Mouse (Mus musculus) urinary bladder, postnatal 25 days (tissue): Measurements from ENCODE around the gene Susd5.
"Not testable (repeated sequence)": the region's sequence is repeated elsewhere in the genome, so short reads cannot be mapped to it uniquely, and the experiment has no call there.

Experiments used
- DNase-seq: peaks from one replicate; pipeline ENCODE4 v3.0.0; 2022; ENCODE audit warnings: low spot score

Gene Susd5

DNA sequence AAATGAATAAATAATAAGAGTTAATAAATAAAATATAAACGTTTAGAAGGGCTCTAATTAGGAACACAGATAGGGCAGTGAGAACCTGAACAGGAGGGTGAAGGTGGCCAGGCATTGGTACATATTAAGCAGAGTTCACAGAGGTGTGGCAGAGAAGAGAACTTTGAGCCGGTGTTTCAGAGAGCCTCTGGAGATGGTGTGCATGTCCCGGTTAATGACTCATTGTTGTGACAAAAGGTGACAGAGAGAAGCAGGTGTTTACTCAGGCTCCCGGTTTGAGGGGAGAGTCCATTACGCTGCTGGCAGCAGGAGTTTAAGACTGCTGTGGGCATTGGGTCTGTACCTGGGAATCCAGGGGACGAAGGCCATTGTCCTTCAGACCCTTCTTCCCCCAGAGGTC lies 12.4 kb downstream of the Susd5 start:
- DNase-seq = no peak

DNA sequence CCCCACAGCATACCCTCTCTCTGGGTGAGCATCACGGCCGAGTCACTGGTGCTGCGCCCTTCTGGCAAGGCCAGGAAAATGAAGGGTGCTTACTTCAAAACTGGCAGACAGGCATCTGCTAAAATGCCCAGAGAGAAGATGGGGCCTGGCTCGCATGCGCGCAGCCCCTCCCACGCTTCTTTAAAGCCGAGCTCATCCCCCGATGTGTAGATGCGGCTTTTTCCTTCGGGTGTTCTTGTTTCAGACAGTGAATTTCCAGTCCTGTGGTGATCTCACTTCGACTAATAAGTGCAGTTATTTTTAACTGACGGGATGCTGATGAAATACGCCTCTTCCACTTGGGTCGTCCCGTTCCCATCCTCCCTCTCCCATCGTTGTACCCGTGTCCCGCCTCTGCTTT lies 16.7 kb downstream of the Susd5 start:
- no peak for DNase-seq

DNA sequence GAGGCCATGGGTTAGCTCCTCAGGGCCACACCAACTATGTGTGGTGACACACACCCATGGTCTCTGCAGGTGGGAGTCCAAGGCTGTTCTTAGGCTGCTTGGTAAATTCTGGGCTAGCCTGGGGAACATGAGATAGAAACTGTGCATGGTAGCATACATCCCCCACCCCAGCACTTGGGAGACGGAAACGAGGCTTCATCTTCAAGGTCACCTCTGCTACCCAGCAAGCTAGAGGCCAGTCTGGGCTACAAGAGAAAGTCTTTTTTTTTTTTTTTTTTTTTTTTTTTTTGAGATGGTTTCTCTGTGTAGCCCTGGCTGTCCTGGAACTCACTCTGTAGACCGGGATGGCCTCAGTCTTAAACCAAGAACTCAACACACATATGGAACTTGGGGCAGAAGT lies 29.5 kb downstream of the Susd5 start:
- DNase-seq = no peak

DNA sequence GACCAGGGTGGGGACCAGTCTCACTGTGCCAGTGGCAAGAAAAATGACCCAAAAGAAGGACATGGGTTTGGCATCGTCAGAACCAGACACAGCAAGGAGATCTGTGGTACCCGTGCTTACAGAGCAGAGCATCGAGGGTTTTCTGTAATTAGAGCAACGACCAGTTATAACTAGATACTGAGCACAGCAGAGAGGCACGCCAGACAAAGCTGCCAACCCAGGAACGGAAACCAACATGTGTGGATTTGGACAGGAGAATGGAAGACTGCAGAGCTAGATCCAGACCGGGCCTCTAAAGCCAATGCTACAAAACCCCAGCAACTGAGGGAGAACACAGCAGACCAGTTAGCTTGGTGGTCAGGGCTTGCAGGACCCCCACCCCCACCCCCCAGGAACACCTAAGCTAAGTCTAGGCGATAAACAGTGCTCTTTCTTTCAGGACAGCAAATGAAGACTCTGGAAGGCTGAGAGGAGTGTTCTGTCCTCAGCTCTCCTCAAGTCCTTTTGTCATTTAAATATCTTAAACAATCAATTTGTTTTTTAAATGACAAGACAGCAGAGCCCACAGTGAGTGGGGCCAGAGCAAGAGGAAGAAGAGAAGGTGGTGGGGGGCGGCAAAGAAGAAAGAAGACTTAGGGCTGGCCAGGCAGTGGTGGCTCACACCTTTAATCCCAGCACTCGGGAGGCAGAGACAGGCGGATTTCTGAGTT lies 30.3 kb downstream of the Susd5 start:
- no peak for DNase-seq

DNA sequence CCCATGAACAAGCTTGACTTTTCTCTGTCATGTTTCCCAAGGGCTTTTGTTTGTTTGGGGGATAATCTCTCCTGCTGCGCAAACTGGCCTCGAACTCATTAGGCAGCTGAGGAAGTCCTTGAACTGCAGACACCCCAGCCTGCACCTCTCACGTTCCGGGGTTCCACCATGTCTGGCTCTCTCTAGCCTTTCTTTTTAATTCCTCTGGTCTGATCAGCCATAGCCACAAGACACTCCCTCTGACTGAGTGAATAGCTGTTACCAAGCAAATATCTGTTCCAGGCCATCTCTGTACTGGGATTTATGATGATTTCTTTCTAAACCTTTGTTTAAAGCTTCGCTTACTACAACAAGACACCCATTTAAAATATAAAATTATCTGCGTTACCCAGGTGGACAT lies 31.9 kb downstream of the Susd5 start:
- DNase-seq = not testable (repeated sequence)

DNA sequence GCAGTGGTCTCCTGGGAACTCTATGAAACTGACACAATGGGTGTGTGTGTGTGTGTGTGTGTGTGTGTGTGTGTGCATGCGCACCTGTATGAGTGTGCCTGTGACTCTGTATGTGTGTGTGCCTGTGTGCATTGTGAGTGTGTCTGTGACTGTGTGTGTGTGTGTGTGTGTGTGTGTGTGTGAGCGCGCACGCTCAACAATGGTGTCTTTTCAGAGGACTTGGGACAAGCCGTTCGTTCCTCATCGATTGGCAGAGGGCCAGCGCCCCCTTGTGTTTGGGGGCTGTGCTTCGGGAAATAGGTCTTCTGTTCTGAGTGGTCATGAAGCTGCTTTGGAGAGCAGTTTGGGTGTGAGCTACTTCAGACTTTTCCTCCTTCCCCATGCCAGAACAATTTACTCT lies 35.2 kb downstream of the Susd5 start:
- DNase-seq = not testable (repeated sequence)

DNA sequence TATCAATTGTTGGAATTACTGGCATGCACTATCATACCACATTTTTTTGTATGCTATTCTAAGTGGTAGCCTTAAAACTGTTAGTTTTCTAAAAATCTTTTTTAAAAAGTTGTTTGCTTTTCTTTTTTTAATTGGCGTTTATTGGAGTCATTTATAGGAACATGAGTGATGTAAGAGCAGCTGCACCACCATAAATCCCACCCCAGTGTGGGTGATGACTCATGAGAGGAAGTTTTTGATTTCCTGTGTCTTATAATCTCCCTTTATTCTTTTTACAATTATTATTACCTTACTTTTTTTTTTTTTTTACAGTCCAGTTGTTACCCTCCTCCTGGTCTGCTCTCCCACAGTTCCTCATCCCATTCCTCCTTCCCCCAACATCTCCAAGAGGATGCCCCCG lies 37.9 kb downstream of the Susd5 start:
- no peak for DNase-seq

DNA sequence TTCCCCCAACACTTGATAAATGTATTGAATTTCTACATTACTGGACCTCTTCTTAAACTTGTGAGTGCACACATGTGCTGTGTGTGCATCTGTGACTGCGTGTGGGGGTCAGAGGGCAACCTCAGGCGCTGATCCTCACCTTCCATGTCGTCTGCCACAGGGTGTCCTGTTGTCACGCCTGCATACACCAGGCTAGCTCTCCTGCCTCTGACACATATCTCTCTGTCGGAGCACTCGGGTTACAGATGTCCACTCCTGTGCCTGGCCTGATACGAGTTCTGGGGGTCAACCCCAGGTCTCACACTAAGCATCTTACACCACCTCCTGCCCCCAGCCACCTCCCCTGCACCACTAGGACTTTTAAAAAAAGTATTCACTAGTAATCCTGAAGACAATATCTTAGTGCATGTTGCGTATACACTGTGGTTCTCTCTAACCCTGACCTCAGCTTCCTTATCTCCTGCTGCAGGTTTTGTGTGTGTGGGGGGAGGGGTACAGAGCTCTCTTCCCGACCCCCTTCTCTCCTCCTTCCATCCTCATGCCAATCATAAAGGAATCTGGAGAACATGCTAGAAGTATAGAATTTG lies 41.9 kb downstream of the Susd5 start:
- no peak for DNase-seq

DNA sequence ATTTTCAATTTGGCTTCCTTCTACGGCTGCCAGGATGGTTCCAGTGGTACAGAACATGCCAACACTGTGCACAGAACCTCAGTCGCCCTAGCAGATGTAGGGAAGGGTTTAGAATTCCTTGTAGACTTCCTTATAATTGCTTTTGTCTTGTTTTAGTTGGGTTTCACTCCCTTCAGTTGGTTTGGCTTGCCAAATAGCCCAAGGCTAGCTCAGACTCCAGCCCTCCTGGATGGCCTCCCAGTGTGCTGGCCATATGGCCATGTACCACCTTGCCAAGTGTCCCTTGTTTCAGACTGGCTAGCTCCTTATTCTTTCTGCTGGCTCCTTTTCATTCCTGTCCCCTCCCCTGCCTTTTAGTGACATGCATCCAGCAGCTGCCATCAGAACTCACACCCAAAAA lies 53.3 kb downstream of the Susd5 start:
- no peak for DNase-seq

DNA sequence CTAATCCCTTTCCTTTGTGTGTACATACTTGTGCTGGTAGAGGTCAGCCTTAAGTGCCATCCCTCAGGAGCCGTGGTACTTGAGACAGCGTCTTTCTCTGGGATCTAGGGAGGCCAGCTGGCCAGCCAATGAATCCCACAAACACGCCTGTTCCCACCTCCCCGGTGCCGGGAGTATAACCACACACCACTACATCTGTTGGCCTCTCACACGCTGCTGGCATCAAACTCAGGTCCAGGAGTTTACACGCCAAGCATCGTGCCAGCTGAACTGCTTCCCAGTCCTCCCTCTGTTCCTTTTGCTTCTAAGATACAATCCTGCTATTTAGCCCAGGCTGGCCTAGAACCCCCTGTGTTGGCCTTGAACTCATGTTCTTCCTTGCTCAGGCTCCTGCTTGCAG lies 54.2 kb downstream of the Susd5 start:
- no peak for DNase-seq

DNA sequence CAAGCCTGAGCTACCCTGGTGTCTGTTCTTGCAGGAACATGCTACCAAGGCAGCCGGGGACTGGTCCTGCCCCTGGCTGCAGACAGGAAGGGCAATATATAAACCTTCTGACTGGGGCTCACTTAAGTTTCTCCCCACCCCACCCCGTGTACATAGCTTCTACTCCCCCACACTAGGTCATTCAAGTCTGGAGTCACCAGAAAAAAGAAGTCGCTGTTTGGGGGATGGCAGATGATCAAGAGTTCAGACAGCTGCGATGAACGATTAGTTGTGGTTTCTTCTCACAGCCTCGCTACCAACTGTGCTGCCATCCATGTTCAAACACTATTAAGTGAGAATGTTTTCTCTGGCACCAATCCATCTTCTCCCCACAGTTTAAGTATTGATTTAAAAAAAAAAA lies 55.3 kb downstream of the Susd5 start:
- DNase-seq = no peak

DNA sequence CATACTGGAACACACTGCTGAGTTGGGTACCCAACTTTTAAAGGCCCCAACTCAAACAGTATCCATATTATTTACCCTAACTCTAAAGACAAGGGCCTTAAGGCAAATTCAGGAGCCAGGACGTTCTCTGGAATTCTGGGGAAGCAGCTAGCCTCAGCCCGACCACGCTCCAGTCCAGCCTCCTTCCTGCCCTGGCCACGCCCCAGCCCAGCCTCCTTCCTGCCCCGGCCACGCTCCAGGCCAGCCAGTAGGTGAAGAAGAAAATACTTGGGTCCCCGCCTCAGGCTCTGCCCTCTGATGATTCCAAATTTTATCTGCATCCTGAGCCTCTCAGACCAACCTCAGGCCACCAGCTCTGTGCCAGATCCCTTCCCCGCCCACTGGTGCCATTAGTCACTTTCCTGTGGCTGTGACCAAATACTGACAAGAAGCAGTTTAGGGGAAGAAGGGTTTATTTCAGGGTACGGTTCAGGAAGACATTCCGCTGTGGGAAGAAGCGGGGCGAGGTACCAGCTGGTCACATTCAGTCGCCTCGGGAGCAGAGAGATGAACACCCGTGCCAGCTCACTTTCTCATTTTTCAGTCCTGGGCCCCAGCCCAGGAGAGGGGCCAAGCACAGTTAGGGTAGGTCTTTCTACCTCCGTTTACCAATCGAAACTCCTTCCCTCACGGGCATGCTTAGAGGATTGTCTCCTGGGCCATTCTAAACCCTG lies 57.1 kb downstream of the Susd5 start:
- no peak for DNase-seq

DNA sequence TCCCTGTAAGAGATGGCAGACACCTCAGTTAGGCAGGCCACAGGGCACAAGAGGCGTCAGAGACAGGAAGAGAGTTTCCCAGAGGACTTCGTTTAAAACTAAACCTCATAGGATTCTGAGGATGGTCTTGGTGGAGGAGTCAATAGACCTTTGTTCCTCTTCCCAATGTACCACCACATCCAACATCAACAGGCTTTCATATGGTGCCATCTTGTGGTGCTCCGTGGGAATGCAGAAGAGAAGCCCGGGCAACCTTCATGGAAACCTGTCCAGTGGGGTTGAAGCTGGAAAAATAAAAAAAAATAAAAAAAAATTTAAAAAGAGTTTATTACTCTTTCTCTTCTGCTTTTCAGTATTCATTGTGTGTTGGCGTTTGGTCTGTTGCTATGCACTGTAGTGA lies 59.7 kb downstream of the Susd5 start:
- peak; percentile 56 for DNase-seq

DNA sequence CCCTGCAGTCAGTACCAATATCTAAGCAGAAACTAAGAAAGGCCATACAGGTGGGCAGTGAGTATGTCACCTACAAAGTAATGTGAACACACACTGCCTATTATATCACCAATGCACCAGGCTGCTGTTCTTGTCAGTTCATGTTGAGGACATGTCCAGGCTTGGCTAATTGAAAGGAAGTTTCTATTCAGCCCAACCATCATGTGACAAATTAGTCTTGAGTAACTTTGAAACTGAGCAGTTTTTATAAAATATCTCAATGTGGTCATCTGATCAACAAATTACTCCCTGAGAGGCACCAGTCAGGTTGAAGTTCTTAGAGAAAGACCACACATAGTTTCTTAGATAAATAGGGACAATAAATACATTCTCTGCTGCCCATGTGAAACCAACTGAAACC lies 65.9 kb downstream of the Susd5 start:
- DNase-seq = not testable (repeated sequence)

DNA sequence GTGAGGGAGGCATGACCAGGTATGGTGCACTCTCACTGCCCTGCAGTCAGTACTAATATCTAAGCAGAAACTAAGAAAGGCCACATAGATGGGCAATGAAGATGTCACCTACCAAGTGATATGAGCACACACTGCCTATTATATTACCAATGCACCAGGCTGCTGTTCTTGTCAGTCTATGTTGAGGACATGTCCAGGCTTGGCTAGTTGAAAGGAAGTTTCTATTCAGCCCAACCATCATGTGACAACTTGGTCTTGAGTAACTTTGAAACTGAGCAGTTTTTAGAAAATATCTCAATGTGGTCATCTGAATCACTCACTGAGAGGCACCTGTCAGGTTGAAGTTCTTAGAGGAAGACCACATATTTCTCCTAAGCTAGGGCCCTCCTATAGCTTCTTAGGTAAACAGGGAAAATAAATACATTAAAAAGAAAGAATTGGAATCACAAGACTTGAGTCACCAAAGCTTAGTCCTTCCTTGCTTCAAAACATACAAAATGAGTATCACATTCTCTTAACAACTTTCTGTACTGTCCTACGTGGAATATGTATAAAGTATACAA lies 72.4 kb downstream of the Susd5 start:
- not testable (repeated sequence) for DNase-seq
